Mouse (Mus musculus) liver, embryonic 14.5 days (tissue): Measurements from ENCODE around the gene Gpr62.

Experiments
- CTCF ChIP-seq: IDR thresholded peaks from 2 replicates; pipeline ENCODE4 v1.5.1; 2016; ENCODE audit warnings: antibody characterized with exemption, low read depth, control low read depth
- EP300 ChIP-seq: IDR thresholded peaks from 2 replicates; pipeline ENCODE4 v1.6.1; 2016; ENCODE audit warnings: antibody characterized with exemption, low read depth

- TF ChIP-seq EP300 = no peak
- TF ChIP-seq CTCF = no peak
These were observed 11.5 kb downstream of the Gpr62 start for GRCm38 (mm10) chr9:106454071-106454761.
